Mouse (Mus musculus) heart, embryonic 16.5 days (tissue): ENCODE measurements at regions not wholly inside any gene's neighbourhood (a gene's known extent, or its start where the extent isn't known, plus 50 kb on each side); places are given as distances from the start of the nearest gene placed in this dataset.
"Not testable (repeated sequence)": the region's sequence is repeated elsewhere in the genome, so short reads cannot be mapped to it uniquely, and the experiment has no call there.

ENCODE experiments used
- ATAC-seq: fragments of 200-750 bp; cut with Nextera tagmentation; replicated peaks from 2 replicates; pipeline ENCODE4 v1.8.0; 2017; ENCODE audit warnings: moderate number of reproducible peaks; ENCODE audit not compliant: insufficient read depth, low FRiP score; ENCODE audit errors: extremely low read depth
- H3K27ac ChIP-seq: fragments of 300-500 bp; sonication (generic); 2 replicates; pipeline ENCODE4 v1.5.1; 2014; ENCODE audit warnings: mild to moderate bottlenecking, low read length, control low read depth, moderate library complexity
- H3K27me3 ChIP-seq: fragments of 300-500 bp; sonication (generic); 2 replicates; pipeline ENCODE4 v1.6.1; 2014; ENCODE audit warnings: low read length, mixed read lengths; ENCODE audit not compliant: control insufficient read depth, insufficient read depth
- H3K36me3 ChIP-seq: fragments of 300-500 bp; sonication (generic); 2 replicates; pipeline ENCODE4 v1.6.1; 2014; ENCODE audit not compliant: control insufficient read depth, insufficient read depth
- H3K4me1 ChIP-seq: fragments of 300-500 bp; sonication (generic); 2 replicates; pipeline ENCODE4 v1.6.1; 2014; ENCODE audit warnings: low read length, mixed read lengths; ENCODE audit not compliant: control insufficient read depth, insufficient read depth
- H3K4me2 ChIP-seq: fragments of 300-500 bp; sonication (generic); 2 replicates; pipeline ENCODE4 v1.6.1; 2014; ENCODE audit warnings: low read depth, mild to moderate bottlenecking, control low read depth, low read length
- H3K4me3 ChIP-seq: fragments of 300-500 bp; sonication (generic); 2 replicates; pipeline ENCODE4 v1.5.1; 2014; ENCODE audit warnings: mild to moderate bottlenecking, control low read depth, low read length
- H3K9ac ChIP-seq: fragments of 300-500 bp; sonication (generic); 2 replicates; pipeline ENCODE4 v1.6.1; 2014; ENCODE audit warnings: low read length, control low read depth
- H3K9me3 ChIP-seq: fragments of 300-500 bp; sonication (generic); replicated peaks from 2 replicates; pipeline ENCODE4 v1.6.1; 2016; ENCODE audit warnings: low read length; ENCODE audit not compliant: control insufficient read depth
- WGBS: fragments of 180-500 bp; shearing (Covaris S2); extraction: QIAGEN DNeasy Blood & Tissue Kit; methylation state at CpG from one replicate; pipeline ENCODE4 v1.1.7; 2014; 5-methylcytosine and 5-hydroxymethylcytosine counted together

DNA sequence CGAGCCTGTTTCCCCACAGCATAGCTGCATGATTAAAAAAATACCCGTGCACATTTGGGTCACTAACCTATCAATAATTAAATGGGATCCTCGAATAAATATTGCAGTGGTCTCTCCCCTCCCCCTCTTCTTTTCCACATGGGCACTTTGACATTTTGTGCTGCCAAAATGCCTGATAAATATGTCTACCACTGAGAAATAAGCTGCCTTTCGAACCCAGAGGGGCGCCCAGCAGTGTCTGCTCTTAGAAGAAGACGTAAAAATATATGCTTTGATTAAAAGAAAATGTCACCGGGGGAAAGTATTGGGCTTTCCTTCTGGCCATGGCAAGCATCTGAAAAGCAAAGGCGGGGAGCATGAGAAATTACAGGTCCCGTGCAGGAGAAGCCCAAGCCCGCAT is 152.6 kb upstream of the Frmd4a start:
- no peak overlapping the region for H3K27ac ChIP-seq
- no peak overlapping the region for H3K9ac ChIP-seq
- no peaks in the 10 kb centered on the region for H3K36me3 ChIP-seq
- WGBS, result 81% methylated on average over 10 of the region's 10 CpGs
- no peak overlapping the region for H3K4me3 ChIP-seq
- H3K4me2 ChIP-seq, result no peak overlapping the region
- ATAC-seq, result no peak
- no peaks in the 10 kb centered on the region for H3K27me3 ChIP-seq
- H3K9me3 ChIP-seq, result no peaks in the 10 kb centered on the region
- H3K4me1 ChIP-seq, result no peaks in the 10 kb centered on the region

DNA sequence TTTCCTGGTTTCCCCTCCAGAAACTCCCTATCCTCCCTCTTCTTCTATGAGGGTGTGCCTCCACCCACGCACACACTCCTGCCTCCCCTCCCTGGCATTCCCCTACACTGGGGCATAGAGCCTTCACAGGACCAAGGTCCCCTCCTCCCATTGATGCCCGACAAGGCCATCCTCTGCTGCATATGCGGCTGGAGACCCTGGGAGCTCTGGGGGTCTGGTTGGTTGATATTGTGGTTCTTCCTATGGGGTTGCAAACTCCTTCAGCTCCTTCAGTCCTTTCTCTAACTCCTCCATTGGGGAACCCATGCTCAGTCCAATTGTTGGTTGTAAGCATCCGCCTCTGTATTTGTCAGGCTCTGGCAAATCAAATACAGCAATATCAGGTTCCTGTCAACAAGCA is 150.8 kb upstream of the Frmd4a start:
- H3K4me3 ChIP-seq, H3K4me1 ChIP-seq, H3K9me3 ChIP-seq, H3K9ac ChIP-seq, H3K27ac ChIP-seq, ATAC-seq, H3K36me3 ChIP-seq, H3K4me2 ChIP-seq, H3K27me3 ChIP-seq: not testable (repeated sequence)
- 78% methylated on average over 4 of the region's 4 CpGs for WGBS

DNA sequence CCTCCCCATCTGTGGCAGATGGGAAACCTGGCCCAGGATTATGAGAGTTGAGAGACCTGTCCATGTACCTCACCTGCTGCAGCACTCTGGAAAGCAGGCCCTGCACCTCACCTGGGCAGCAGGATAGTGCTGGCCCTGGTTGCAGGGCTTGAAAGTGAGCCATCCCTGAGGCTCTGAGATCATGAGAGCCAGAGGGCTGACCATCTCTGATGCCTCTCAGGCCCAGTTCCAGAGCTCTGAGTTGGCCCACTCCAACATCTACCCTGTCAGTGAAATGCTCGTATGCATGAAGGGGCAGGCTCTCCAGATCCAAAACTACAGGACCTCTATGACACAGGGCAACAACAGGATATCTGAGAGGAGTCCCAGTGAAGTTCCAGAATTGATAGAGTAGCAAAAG is 147.8 kb upstream of the Frmd4a start:
- Histone ChIP-seq H3K9me3 (no peaks in the 10 kb centered on the region), H3K4me2 (no peak overlapping the region), H3K4me1 (no peaks in the 10 kb centered on the region), H3K4me3 (no peak overlapping the region), H3K27ac (no peak overlapping the region), H3K27me3 (no peaks in the 10 kb centered on the region), H3K9ac (no peak overlapping the region), H3K36me3 (no peaks in the 10 kb centered on the region)
- ATAC-seq, result no peak
- 62% methylated on average over 1 of the region's 1 CpGs for WGBS

DNA sequence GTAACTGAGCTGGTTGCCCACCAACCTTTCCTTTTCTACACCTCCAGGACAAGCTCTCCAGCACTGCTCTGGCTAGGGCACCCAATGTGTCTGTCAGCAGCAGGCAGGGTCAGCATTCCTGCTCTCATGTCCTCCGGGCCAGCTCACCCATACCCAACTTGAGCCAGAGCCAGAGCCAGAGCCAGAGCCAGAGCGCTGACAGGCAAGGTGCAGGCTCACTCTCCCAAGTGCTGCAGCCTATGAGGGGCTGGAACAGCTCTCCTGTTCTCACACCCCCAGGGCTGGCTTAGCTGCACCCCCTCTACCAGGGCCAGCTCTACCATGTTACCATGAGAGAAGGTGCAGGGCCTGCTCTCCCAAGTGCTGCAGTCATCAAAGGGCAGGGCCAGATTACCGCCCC is 145.8 kb upstream of the Frmd4a start:
- H3K27ac ChIP-seq, result no peak overlapping the region
- ATAC-seq, result no peak
- no peaks in the 10 kb centered on the region for H3K27me3 ChIP-seq
- no peak overlapping the region for H3K4me3 ChIP-seq
- H3K9ac ChIP-seq, result no peak overlapping the region
- H3K4me2 ChIP-seq, result no peak overlapping the region
- H3K9me3 ChIP-seq, result no peaks in the 10 kb centered on the region
- no peaks in the 10 kb centered on the region for H3K36me3 ChIP-seq
- 69% methylated on average over 3 of the region's 3 CpGs for WGBS
- no peaks in the 10 kb centered on the region for H3K4me1 ChIP-seq

DNA sequence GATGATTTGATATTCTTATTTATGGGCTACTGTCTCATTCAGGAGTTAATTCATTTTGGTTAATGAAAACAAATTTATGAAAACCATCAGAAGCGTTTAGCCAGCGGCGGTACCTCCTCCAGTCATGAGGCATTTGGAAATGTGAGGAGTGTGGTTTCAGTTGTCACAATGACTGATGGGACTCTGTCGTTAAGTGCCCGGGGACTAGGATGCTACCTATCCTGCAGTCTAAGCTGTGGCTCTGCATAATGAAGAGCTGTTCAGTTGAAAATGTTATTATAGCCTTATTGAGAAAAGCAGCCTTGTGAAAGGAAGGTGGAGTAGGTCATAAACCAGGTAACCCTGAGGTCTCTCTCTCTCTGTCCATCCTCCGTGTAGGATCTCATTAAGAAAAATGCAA is 130.5 kb upstream of the Frmd4a start:
- H3K9ac ChIP-seq, result no peak overlapping the region
- H3K36me3 ChIP-seq, result no peaks in the 10 kb centered on the region

DNA sequence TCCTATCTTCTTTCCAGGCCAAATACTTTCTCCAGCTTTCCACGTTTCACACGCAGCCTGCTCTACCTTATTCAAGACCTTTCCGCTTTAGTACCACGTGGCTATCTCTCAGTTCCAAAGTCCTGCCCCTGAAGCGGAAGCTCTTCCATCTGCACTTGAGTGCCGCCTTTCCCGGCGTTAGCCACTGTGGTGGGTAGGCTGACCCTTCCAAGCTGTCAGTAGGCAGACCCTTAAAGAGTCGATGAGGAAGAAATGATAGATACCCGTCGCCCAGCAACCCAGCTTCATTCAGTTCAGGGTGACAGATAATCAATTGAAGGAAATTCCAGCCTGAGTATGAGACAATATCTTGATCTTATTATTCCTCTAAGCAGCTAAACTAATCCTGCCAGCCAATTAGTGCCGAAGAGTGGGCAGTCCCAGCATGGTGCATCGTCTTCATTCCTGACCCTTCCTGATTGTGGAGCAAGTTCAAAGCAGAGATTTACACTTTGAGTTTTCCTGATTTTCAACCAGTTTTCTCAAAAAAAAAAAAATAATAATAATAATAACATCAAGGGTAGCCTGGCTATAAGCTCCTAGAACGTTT is 129.6 kb upstream of the Frmd4a start:
- no peak for ATAC-seq
- Histone ChIP-seq H3K27ac (no peak overlapping the region), H3K4me2 (no peak overlapping the region), H3K9ac (no peak overlapping the region), H3K9me3 (no peaks in the 10 kb centered on the region), H3K36me3 (no peaks in the 10 kb centered on the region), H3K4me3 (no peak overlapping the region), H3K4me1 (no peaks in the 10 kb centered on the region), H3K27me3 (no peaks in the 10 kb centered on the region)
- 61% methylated on average over 14 of the region's 14 CpGs for WGBS

More for the DNA sequence above, 130.5 kb upstream of the Frmd4a start:
- no peak overlapping the region for H3K4me2 ChIP-seq
- H3K4me3 ChIP-seq, result no peak overlapping the region
- H3K9me3 ChIP-seq, result no peaks in the 10 kb centered on the region
- WGBS, result 60% methylated on average over 6 of the region's 6 CpGs
- H3K27ac ChIP-seq, result no peak overlapping the region
- H3K27me3 ChIP-seq, result no peaks in the 10 kb centered on the region
- H3K4me1 ChIP-seq, result no peaks in the 10 kb centered on the region
- ATAC-seq, result no peak

DNA sequence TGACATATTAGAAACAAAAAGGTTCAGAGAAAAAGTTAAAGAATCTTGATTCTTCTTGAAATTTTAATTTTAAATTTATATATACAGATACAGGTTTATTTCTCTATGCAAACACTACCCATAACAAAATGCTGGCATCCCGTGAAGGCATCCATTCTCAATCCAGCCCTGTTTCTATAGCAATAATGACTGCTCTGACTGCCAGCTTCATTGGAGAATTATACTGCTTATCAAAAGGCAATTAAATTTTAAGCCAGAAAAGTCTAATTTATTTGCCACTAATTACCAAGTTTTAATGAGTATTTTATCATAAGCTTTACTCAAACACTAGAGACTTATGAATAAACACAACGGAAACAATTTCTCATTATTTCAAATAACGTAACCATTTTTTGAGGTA is 128.1 kb upstream of the Frmd4a start:
- Histone ChIP-seq H3K4me3 (no peak overlapping the region), H3K27me3 (no peaks in the 10 kb centered on the region), H3K27ac (no peak overlapping the region), H3K9me3 (no peaks in the 10 kb centered on the region), H3K4me1 (no peaks in the 10 kb centered on the region), H3K36me3 (no peaks in the 10 kb centered on the region), H3K9ac (no peak overlapping the region), H3K4me2 (no peak overlapping the region)
- WGBS, result 87% methylated on average over 3 of the region's 3 CpGs
- ATAC-seq, result no peak

DNA sequence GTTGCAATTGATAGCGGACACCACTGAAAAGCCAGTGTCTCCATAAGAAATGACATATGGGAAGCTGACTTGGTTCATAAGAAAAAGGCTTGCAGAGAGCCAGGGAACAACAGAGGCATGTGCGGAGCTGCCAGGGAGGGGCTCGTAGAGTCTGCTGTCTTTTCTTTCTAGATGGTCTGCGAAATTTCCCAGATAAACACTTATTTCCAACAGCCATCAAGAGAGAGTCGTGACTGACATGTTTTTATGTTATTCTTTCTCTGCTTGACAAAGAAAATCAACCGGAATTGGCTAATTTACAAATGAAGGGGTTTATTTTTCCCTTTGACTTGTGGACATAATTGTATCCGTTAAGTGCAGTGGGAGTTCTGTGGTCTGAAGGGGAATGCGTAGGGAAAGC is 127.1 kb upstream of the Frmd4a start:
- H3K36me3 ChIP-seq, result no peaks in the 10 kb centered on the region
- H3K27ac ChIP-seq, result no peak overlapping the region
- no peak overlapping the region for H3K4me3 ChIP-seq
- no peak overlapping the region for H3K9ac ChIP-seq
- H3K9me3 ChIP-seq, result no peaks in the 10 kb centered on the region
- H3K27me3 ChIP-seq, result no peaks in the 10 kb centered on the region
- no peaks in the 10 kb centered on the region for H3K4me1 ChIP-seq
- ATAC-seq, result no peak
- 59% methylated on average over 8 of the region's 8 CpGs for WGBS
- H3K4me2 ChIP-seq, result no peak overlapping the region

DNA sequence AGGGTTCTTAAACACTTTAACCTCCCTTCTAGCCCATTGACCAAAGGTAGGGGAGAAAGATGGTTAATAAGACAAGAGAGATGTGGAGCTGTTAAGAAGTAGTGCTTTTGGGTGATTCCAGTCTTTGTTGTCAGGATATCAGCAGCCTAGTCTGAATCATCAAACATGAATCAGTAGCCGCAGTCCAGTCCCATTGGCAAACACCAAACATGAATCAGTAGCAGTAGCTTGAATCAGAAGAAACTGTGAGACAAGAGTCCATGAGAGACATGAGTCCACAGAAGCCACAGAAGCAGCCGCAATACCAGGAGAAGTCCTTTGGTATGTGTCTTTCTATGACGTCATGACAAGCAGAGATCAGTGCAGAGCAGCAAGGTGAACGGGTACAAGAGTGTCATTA is 110.5 kb upstream of the Frmd4a start:
- H3K4me1 ChIP-seq, result no peaks in the 10 kb centered on the region
- H3K4me2 ChIP-seq, result no peak overlapping the region
- 80% methylated on average over 4 of the region's 4 CpGs for WGBS
- H3K36me3 ChIP-seq, result no peaks in the 10 kb centered on the region
- no peaks in the 10 kb centered on the region for H3K27me3 ChIP-seq
- no peak overlapping the region for H3K4me3 ChIP-seq
- H3K9ac ChIP-seq, result no peak overlapping the region
- ATAC-seq, result no peak
- no peaks in the 10 kb centered on the region for H3K9me3 ChIP-seq
- no peak overlapping the region for H3K27ac ChIP-seq

DNA sequence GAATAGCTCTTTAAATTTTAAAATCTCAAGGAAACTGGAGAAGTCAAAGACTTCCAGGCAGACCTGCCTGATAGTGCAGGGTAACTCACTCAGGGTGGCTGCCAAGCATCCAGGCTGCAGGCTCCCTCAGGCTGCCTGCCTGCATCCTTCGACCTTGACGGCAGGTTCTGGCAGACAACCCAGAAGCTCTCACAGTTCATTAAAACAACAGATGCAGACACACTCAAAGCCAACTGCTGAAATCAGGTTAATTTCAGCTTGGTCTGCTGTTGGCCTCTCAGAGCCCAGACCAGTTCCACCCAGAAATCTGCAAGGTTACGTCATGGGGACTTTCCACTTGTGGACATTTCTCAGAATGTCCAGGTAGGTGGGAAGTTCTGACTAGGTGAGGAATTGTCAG is 109.3 kb upstream of the Frmd4a start:
- 65% methylated on average over 3 of the region's 3 CpGs for WGBS
- H3K9ac ChIP-seq, result no peak overlapping the region
- no peaks in the 10 kb centered on the region for H3K27me3 ChIP-seq
- no peaks in the 10 kb centered on the region for H3K9me3 ChIP-seq
- H3K4me2 ChIP-seq, result no peak overlapping the region
- H3K27ac ChIP-seq, result no peak overlapping the region
- H3K36me3 ChIP-seq, result no peaks in the 10 kb centered on the region
- no peak overlapping the region for H3K4me3 ChIP-seq
- H3K4me1 ChIP-seq, result no peaks in the 10 kb centered on the region
- ATAC-seq, result no peak
